Mouse (Mus musculus) E14TG2a.4 (cell line): ENCODE measurements around the gene Wfdc1.

Source experiments
- H3K27me3 ChIP-seq: 2 replicates; pipeline ENCODE4 v1.6.1; 2014; ENCODE audit warnings: low read length, control low read depth; ENCODE audit not compliant: insufficient read depth
- H3K36me3 ChIP-seq: 2 replicates; pipeline ENCODE4 v1.6.1; 2014; ENCODE audit warnings: low read length, control low read depth; ENCODE audit not compliant: insufficient read depth
- H3K4me1 ChIP-seq: replicated peaks from 2 replicates; pipeline ENCODE4 v1.6.1; 2014; ENCODE audit warnings: low read depth, low read length, control low read depth
- H3K4me3 ChIP-seq: replicated peaks from 2 replicates; pipeline ENCODE4 v1.5.1; 2014; ENCODE audit warnings: mild to moderate bottlenecking, low read length
- H3K9me3 ChIP-seq: 2 replicates; pipeline ENCODE4 v1.6.1; 2014; ENCODE audit warnings: low read length, control low read depth
- CTCF ChIP-seq: conservative IDR thresholded peaks from 2 replicates; pipeline ENCODE4 v1.5.1; 2014; ENCODE audit warnings: low read length
- NANOG ChIP-seq: IDR thresholded peaks from 2 replicates; pipeline ENCODE4 v1.6.1; 2014; ENCODE audit warnings: borderline replicate concordance, low read length, mixed read lengths
- POU5F1 ChIP-seq: IDR thresholded peaks from 2 replicates; pipeline ENCODE4 v1.6.1; 2014; ENCODE audit warnings: low read length, borderline replicate concordance

Wfdc1 gene

GRCm38 (mm10) chr8:119722348-119722747 is 56.2 kb downstream of the Wfdc1 start:
- H3K4me1 ChIP-seq = peaks cover 7% of the 10 kb centered on the region
- no peaks in the 10 kb centered on the region for H3K36me3 ChIP-seq
- TF ChIP-seq NANOG (no peak), CTCF (no peak), POU5F1 (no peak)
- no peak overlapping the region for H3K4me3 ChIP-seq
- peaks cover 24% of the 10 kb centered on the region for H3K27me3 ChIP-seq
- no peaks in the 10 kb centered on the region for H3K9me3 ChIP-seq

GRCm38 (mm10) chr8:119723676-119724075 is 57.5 kb downstream of the Wfdc1 start:
- TF ChIP-seq CTCF = no peak
- TF ChIP-seq POU5F1 = no peak
- TF ChIP-seq NANOG = no peak
- Histone ChIP-seq H3K36me3 (no peaks in the 10 kb centered on the region), H3K9me3 (peaks cover 5% of the 10 kb centered on the region; the same call in 1 of the 2 replicates), H3K4me3 (no peak overlapping the region), H3K4me1 (peaks cover 4% of the 10 kb centered on the region), H3K27me3 (peaks cover 26% of the 10 kb centered on the region)

GRCm38 (mm10) chr8:119724596-119724995 is 58.4 kb downstream of the Wfdc1 start:
- Histone ChIP-seq H3K4me3 (no peak overlapping the region), H3K36me3 (no peaks in the 10 kb centered on the region), H3K27me3 (peaks cover 28% of the 10 kb centered on the region), H3K4me1 (no peaks in the 10 kb centered on the region), H3K9me3 (peaks cover 13% of the 10 kb centered on the region)
- TF ChIP-seq POU5F1 (no peak), NANOG (no peak), CTCF (no peak)

GRCm38 (mm10) chr8:119727093-119727492 is 60.9 kb downstream of the Wfdc1 start:
- no peak for TF ChIP-seq CTCF
- TF ChIP-seq NANOG = no peak
- no peak for TF ChIP-seq POU5F1
- no peak overlapping the region for H3K4me3 ChIP-seq
- H3K27me3 ChIP-seq = peaks cover 32% of the 10 kb centered on the region
- no peaks in the 10 kb centered on the region for H3K4me1 ChIP-seq
- peaks cover 13% of the 10 kb centered on the region for H3K9me3 ChIP-seq
- no peaks in the 10 kb centered on the region for H3K36me3 ChIP-seq

- no peaks in the 10 kb centered on the region for H3K36me3 ChIP-seq
- peaks cover 13% of the 10 kb centered on the region for H3K9me3 ChIP-seq
- TF ChIP-seq NANOG (no peak), POU5F1 (no peak), CTCF (no peak)
- H3K4me1 ChIP-seq = 0 out of 2 replicates have a peak, but pooled peaks cover 4% of the 10 kb centered on the region
- H3K4me3 ChIP-seq = no peak overlapping the region
- peaks cover 25% of the 10 kb centered on the region for H3K27me3 ChIP-seq
Measured at GRCm38 (mm10) chr8:119728351-119728895, 62.3 kb downstream of the Wfdc1 start.

- TF ChIP-seq POU5F1 (no peak), NANOG (no peak), CTCF (no peak)
- Histone ChIP-seq H3K9me3 (peaks cover 13% of the 10 kb centered on the region), H3K27me3 (peaks cover 22% of the 10 kb centered on the region), H3K36me3 (no peaks in the 10 kb centered on the region), H3K4me1 (peaks cover 22% of the 10 kb centered on the region; the same call in 1 of the 2 replicates), H3K4me3 (no peak overlapping the region)
Measured at GRCm38 (mm10) chr8:119732072-119732471, 65.9 kb downstream of the Wfdc1 start.

GRCm38 (mm10) chr8:119736348-119736917 is 70.3 kb downstream of the Wfdc1 start:
- Histone ChIP-seq H3K4me3 (no peak overlapping the region), H3K36me3 (no peaks in the 10 kb centered on the region), H3K27me3 (peaks cover 18% of the 10 kb centered on the region), H3K9me3 (no peaks in the 10 kb centered on the region), H3K4me1 (peaks cover 22% of the 10 kb centered on the region; the same call in 1 of the 2 replicates)
- no peak for TF ChIP-seq POU5F1
- no peak for TF ChIP-seq NANOG
- TF ChIP-seq CTCF = no peak

- no peak overlapping the region for H3K4me3 ChIP-seq
- H3K4me1 ChIP-seq = peaks cover 22% of the 10 kb centered on the region; the same call in 1 of the 2 replicates
- H3K36me3 ChIP-seq = no peaks in the 10 kb centered on the region
- H3K27me3 ChIP-seq = peaks cover 16% of the 10 kb centered on the region
- H3K9me3 ChIP-seq = no peaks in the 10 kb centered on the region
- TF ChIP-seq CTCF = no peak
- no peak for TF ChIP-seq NANOG
Measured at GRCm38 (mm10) chr8:119737093-119737900, 71.1 kb downstream of the Wfdc1 start.
